Mouse (Mus musculus) MEL (cell line): ENCODE results near the gene Fbxw11. TPM values are rescaled to one million over a fixed set of nuclear protein-coding genes. Genes with fewer than 3 reads are reported as not detected.

Source experiments
- DNase-seq: peaks from one replicate; pipeline ENCODE4 v3.0.0; 2011; ENCODE audit warnings: low read depth, low spot score
- H3K27ac ChIP-seq: 2 replicates; pipeline ENCODE4 v1.5.1; 2012; ENCODE audit warnings: low read depth, mild to moderate bottlenecking, control low read depth, low read length, moderate library complexity; ENCODE audit not compliant: control insufficient read depth
- H3K27me3 ChIP-seq, 2 experiments: fragments of 150-350 bp in 1 of 2; sonication (generic) in 1 of 2; 2 replicates each; pipeline ENCODE4 v1.6.1; 2012; ENCODE audit warnings: low read length in 2 of 2, mild to moderate bottlenecking in 2 of 2, improper control_type of control experiment in 1 of 2, moderate library complexity in 1 of 2; ENCODE audit not compliant: insufficient read depth in 2 of 2, control insufficient read depth in 1 of 2
- H3K36me3 ChIP-seq, 2 experiments: 2 replicates each; pipeline ENCODE4 v1.6.1; 2012 to 2014; ENCODE audit warnings: low read length in 2 of 2, improper control_type of control experiment in 1 of 2, inconsistent platforms in 1 of 2, mild to moderate bottlenecking in 1 of 2; ENCODE audit not compliant: insufficient read depth in 2 of 2, control insufficient read depth in 1 of 2
- H3K4me1 ChIP-seq, 2 experiments: fragments of 150-350 bp in 1 of 2; sonication (generic) in 1 of 2; 2 replicates each; pipeline ENCODE4 v1.6.1; 2012; ENCODE audit warnings: low read length in 2 of 2, improper control_type of control experiment in 1 of 2, mild to moderate bottlenecking in 1 of 2; ENCODE audit not compliant: insufficient read depth in 2 of 2, control insufficient read depth in 1 of 2
- H3K4me3 ChIP-seq, 2 experiments: fragments of 150-350 bp in 1 of 2; sonication (generic) in 1 of 2; 2 replicates each; pipeline ENCODE4 v1.5.1; 2012; ENCODE audit warnings: low read depth in 2 of 2, low read length in 2 of 2, mild to moderate bottlenecking in 2 of 2, moderate library complexity in 2 of 2, control low read depth in 1 of 2, improper control_type of control experiment in 1 of 2; ENCODE audit not compliant: control insufficient read depth in 1 of 2, insufficient read depth in 1 of 2
- H3K79me2 ChIP-seq: 2 replicates; pipeline ENCODE4 v1.6.1; 2012; ENCODE audit warnings: mild to moderate bottlenecking, low read length, moderate library complexity; ENCODE audit not compliant: control insufficient read depth, poor library complexity, insufficient read depth
- H3K9ac ChIP-seq: 2 replicates; pipeline ENCODE4 v1.6.1; 2012; ENCODE audit warnings: low read depth, mild to moderate bottlenecking, control low read depth, low read length, moderate library complexity; ENCODE audit not compliant: control insufficient read depth, poor library complexity, severe bottlenecking
- H3K9me3 ChIP-seq: fragments of 150-350 bp; sonication (generic); replicated peaks from 2 replicates; pipeline ENCODE4 v1.6.1; 2012; ENCODE audit warnings: mild to moderate bottlenecking, low read length, improper control_type of control experiment, moderate library complexity; ENCODE audit not compliant: insufficient read depth
- BHLHE40 ChIP-seq: IDR thresholded peaks from 2 replicates; pipeline ENCODE4 v1.6.1; 2012; ENCODE audit warnings: low read depth, mild to moderate bottlenecking, inconsistent platforms, low read length, improper control_type of control experiment, borderline replicate concordance
- CHD1 ChIP-seq: IDR thresholded peaks from 2 replicates; pipeline ENCODE4 v1.6.1; 2012; ENCODE audit warnings: low read depth, mild to moderate bottlenecking, inconsistent platforms, low read length, improper control_type of control experiment
- CHD2 ChIP-seq: IDR thresholded peaks from 2 replicates; pipeline ENCODE4 v1.6.1; 2011; ENCODE audit warnings: low read length, improper control_type of control experiment
- ELF1 ChIP-seq: IDR thresholded peaks from 2 replicates; pipeline ENCODE4 v1.6.1; 2014; ENCODE audit warnings: low read depth, mild to moderate bottlenecking, inconsistent platforms, low read length, improper control_type of control experiment, moderate library complexity
- EP300 ChIP-seq, 2 experiments: IDR thresholded peaks; 2 replicates each; pipeline ENCODE4 v1.6.1; 2011; ENCODE audit warnings: improper control_type of control experiment in 2 of 2, low read length in 2 of 2, low read depth in 1 of 2, mild to moderate bottlenecking in 1 of 2
- GATA1 ChIP-seq: IDR thresholded peaks from 2 replicates; pipeline ENCODE4 v1.6.1; 2011; ENCODE audit warnings: low read depth, low read length, improper control_type of control experiment
- MAFK ChIP-seq: IDR thresholded peaks from 2 replicates; pipeline ENCODE4 v1.6.1; 2011; ENCODE audit warnings: low read depth, mild to moderate bottlenecking, low read length, improper control_type of control experiment, borderline replicate concordance
- MAZ ChIP-seq: IDR thresholded peaks from 2 replicates; pipeline ENCODE4 v1.6.1; 2012; ENCODE audit warnings: low read depth, mild to moderate bottlenecking, inconsistent platforms, low read length, improper control_type of control experiment
- MYC ChIP-seq: IDR thresholded peaks from 2 replicates; pipeline ENCODE4 v1.6.1; 2011; ENCODE audit warnings: low read depth, mild to moderate bottlenecking, low read length, improper control_type of control experiment, moderate library complexity
- NRF1 ChIP-seq: IDR thresholded peaks from 2 replicates; pipeline ENCODE4 v1.6.1; 2014; ENCODE audit warnings: low read depth, mild to moderate bottlenecking, inconsistent platforms, low read length, improper control_type of control experiment, moderate library complexity; ENCODE audit not compliant: poor library complexity, insufficient read depth, severe bottlenecking
- POLR2A ChIP-seq, 2 experiments: IDR thresholded peaks; 2 replicates each; pipeline ENCODE4 v1.6.1; 2011 to 2012; ENCODE audit warnings: low read length in 2 of 2, mild to moderate bottlenecking in 2 of 2, control low read depth in 1 of 2, improper control_type of control experiment in 1 of 2, low read depth in 1 of 2, moderate library complexity in 1 of 2; ENCODE audit not compliant: control insufficient read depth in 1 of 2, insufficient read depth in 1 of 2, poor library complexity in 1 of 2
- POLR2AphosphoS5 ChIP-seq: IDR thresholded peaks from 2 replicates; pipeline ENCODE4 v1.6.1; 2012; ENCODE audit warnings: low read depth, borderline replicate concordance, mild to moderate bottlenecking, inconsistent platforms, low read length, moderate library complexity, mixed read lengths
- RAD21 ChIP-seq: IDR thresholded peaks from 2 replicates; pipeline ENCODE4 v1.6.1; 2011; ENCODE audit warnings: mild to moderate bottlenecking, low read depth, low read length, improper control_type of control experiment
- TAL1 ChIP-seq: IDR thresholded peaks from 2 replicates; pipeline ENCODE4 v1.6.1; 2012; ENCODE audit warnings: mild to moderate bottlenecking, inconsistent platforms, low read length, moderate library complexity, mixed read lengths
- TCF12 ChIP-seq: IDR thresholded peaks from 2 replicates; pipeline ENCODE4 v1.6.1; 2014; ENCODE audit warnings: low read depth, mild to moderate bottlenecking, inconsistent platforms, low read length, improper control_type of control experiment, moderate library complexity
- USF1 ChIP-seq: IDR thresholded peaks from 2 replicates; pipeline ENCODE4 v1.6.1; 2014; ENCODE audit warnings: low read depth, mild to moderate bottlenecking, inconsistent platforms, low read length, improper control_type of control experiment, moderate library complexity
- ZC3H11A ChIP-seq: IDR thresholded peaks from 2 replicates; pipeline ENCODE4 v1.6.1; 2012; ENCODE audit warnings: low read depth, mild to moderate bottlenecking, inconsistent platforms, low read length, improper control_type of control experiment
- ZKSCAN1 ChIP-seq: IDR thresholded peaks from 2 replicates; pipeline ENCODE4 v1.6.1; 2012; ENCODE audit warnings: low read depth, mild to moderate bottlenecking, inconsistent platforms, low read length, improper control_type of control experiment, moderate library complexity
- ZMIZ1 ChIP-seq: IDR thresholded peaks from 2 replicates; pipeline ENCODE4 v1.6.1; 2012; ENCODE audit warnings: low read depth, mild to moderate bottlenecking, inconsistent platforms, low read length, improper control_type of control experiment, moderate library complexity
- polyA plus RNA-seq, 2 experiments: library from polyadenylated mRNA; stranded (reverse) in 1 of 2; unstranded in 1 of 2; fragments of >175 nt in 1 of 2; fragments of >200 nt in 1 of 2; gene quantifications; 2 replicates each; pipeline versions ENCODE4 v1.2.1 to v1.2.4; 2012; ENCODE audit warnings: low replicate concordance in 2 of 2, low read depth in 1 of 2; ENCODE audit not compliant: insufficient read length in 2 of 2, insufficient read depth in 1 of 2, missing spikeins in 1 of 2
- total RNA-seq: library from RNA; depleted of rRNA; stranded (reverse); fragments of 300-350 nt; gene quantifications from 2 replicates; pipeline ENCODE4 v1.2.3, GENCODE M21; 2012

Gene Fbxw11
- total and polyA plus RNA-seq, 3 experiments: 35.4 to 98.5 (median 53.5) TPM

DNA sequence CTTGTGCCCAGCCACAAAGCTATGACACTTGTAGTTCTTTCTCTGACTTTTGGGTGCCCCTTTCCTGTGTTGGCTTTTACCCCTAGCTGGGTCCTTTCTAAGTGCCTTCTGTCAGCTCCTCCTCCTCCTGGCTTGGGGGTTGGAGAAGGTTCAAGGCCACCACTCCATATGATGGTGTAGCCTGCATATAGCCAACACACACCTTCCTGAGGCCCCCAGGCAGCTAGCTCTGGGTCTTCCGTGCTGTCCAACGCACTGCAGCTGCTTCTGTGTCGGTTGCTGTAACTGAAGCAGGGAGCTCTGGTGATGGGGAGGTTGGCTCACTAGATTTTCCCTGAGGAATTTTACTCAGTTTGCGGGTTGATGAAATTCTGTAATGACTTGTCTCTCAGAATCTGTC lies 37.9 kb upstream of the Fbxw11 start:
- no peak for DNase-seq
- H3K36me3 ChIP-seq: 0 out of 4 replicates have a peak, but pooled peaks cover 0 to 3% of the 10 kb centered on the region in 2 experiments
- H3K4me3 ChIP-seq: no peak overlapping the region
- TF ChIP-seq POLR2A (IDR thresholded peaks at IDR 0.05; ENCODE audit: control insufficient read depth in 1 of 2, insufficient read depth in 1 of 2, low read depth in 1 of 2, low read length in 2 of 2, poor library complexity in 1 of 2) (no peak), RAD21 (no peak), ZMIZ1 (no peak), GATA1 (no peak)
- H3K27ac ChIP-seq: no peak overlapping the region
- H3K79me2 ChIP-seq: no peaks in the 10 kb centered on the region
- no peaks in the 10 kb centered on the region for H3K27me3 ChIP-seq
- H3K9me3 ChIP-seq: no peaks in the 10 kb centered on the region
- H3K4me1 ChIP-seq: no peaks in the 10 kb centered on the region
- no peak overlapping the region for H3K9ac ChIP-seq

DNA sequence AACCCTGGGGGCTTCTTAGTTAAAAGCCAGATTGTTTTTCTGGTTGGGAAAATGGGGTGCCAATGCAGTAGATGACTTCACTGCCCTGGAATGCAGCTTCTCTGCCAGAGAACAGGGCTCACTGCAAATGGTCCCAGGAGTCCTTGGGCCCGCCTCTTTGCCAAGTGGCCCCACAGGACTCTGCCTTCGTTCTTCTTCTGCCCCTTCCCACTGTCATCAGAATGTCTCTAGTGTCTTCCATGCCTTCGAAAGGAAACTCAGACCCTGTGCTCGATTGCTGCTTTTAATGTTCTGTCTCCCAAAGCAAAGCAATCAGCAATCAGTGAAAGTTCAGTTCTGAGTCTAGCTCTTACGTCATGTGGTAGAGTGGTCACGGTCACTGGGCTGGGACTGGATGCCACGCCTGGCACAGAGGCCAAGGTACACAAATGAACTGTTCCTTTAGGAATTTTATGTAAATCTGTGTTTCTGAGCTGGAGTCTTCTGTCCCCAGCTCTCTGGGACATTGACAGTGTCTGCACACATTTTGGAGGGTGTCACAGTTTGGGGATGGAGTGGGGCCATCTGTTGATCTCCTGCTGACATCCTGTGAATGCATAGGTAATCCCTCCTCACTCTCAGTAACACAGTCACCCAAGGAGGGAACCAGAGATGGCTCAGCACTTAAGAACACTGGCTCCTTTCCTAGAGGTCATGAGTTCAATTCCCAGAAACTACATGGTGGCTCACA lies 37.2 kb upstream of the Fbxw11 start:
- Histone ChIP-seq H3K4me3 (no peak overlapping the region), H3K4me1 (no peaks in the 10 kb centered on the region), H3K9ac (no peak overlapping the region), H3K36me3 (0 out of 4 replicates have a peak, but pooled peaks cover 0 to 3% of the 10 kb centered on the region in 2 experiments), H3K27ac (no peak overlapping the region), H3K79me2 (no peaks in the 10 kb centered on the region), H3K27me3 (no peaks in the 10 kb centered on the region), H3K9me3 (no peaks in the 10 kb centered on the region)
- TF ChIP-seq MYC: no peak
- TF ChIP-seq BHLHE40: no peak
- TF ChIP-seq MAFK: no peak
- TF ChIP-seq NRF1: no peak
- TF ChIP-seq TAL1: no peak
- TF ChIP-seq TCF12: no peak
- TF ChIP-seq ELF1: no peak
- TF ChIP-seq USF1: no peak
- no peak for TF ChIP-seq POLR2AphosphoS5
- no peak for DNase-seq

- Histone ChIP-seq H3K36me3 (0 out of 4 replicates have a peak, but pooled peaks cover 0 to 3% of the 10 kb centered on the region in 2 experiments), H3K4me1 (no peaks in the 10 kb centered on the region)
These were observed 36.6 kb upstream of the Fbxw11 start for GRCm38 (mm10) chr11:32605907-32606306.

More at GRCm38 (mm10) chr11:32605907-32606306, 36.6 kb upstream of the Fbxw11 start:
- Histone ChIP-seq H3K9me3 (no peaks in the 10 kb centered on the region), H3K9ac (no peak overlapping the region), H3K27ac (no peak overlapping the region), H3K79me2 (no peaks in the 10 kb centered on the region), H3K27me3 (no peaks in the 10 kb centered on the region), H3K4me3 (no peak overlapping the region)
- TF ChIP-seq CHD1: no peak
- no peak for TF ChIP-seq ZKSCAN1
- TF ChIP-seq MAFK: no peak
- TF ChIP-seq ZC3H11A: no peak
- TF ChIP-seq EP300 (IDR thresholded peaks at IDR 0.05; ENCODE audit: low read depth in 1 of 2, low read length in 2 of 2): no peak
- no peak for TF ChIP-seq CHD2
- no peak for TF ChIP-seq MAZ
- TF ChIP-seq ZMIZ1: no peak
- DNase-seq: no peak
